Mouse (Mus musculus): ENCODE results near the gene Myo1b. TPM values are rescaled to one million over a fixed set of nuclear protein-coding genes. Genes with fewer than 3 reads are reported as not detected.

The Myo1b gene
- total and polyA plus RNA-seq, 3 experiments: not detected

DNA sequence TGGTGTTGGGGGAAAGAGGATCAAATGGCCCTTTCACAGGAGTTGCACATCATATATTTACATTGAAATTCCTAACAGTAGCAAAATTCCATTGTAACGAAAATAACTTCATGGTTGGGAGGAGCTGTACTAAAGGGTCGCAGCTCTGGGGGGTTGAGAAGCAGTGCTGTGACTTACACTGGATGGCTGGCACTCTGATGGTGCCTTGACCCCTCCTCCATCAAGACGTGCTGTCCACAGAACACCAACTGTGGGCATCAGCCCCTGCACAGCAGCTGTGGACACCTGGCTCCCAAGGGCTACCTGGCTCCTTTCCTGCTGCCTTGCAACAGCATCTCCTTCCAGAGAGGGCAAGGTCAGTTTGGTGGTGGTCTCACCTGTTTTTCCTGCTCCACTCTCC is 81.8 kb downstream of the Myo1b start:
- no peak overlapping the region for H3K27ac ChIP-seq (ENCODE audit: control insufficient read depth, low read depth, low read length)
- DNase-seq (ENCODE audit: low read depth, low spot score): no peak
- H3K27me3 ChIP-seq (ENCODE audit: control insufficient read depth in 1 of 2, insufficient read depth in 2 of 2, low read length in 2 of 2): no peaks in the 10 kb centered on the region
- H3K36me3 ChIP-seq (ENCODE audit: control insufficient read depth in 1 of 2, insufficient read depth in 2 of 2, low read length in 2 of 2): no peaks in the 10 kb centered on the region
- no peaks in the 10 kb centered on the region for H3K9me3 ChIP-seq (replicated peaks; ENCODE audit: insufficient read depth, low read length)
- H3K79me2 ChIP-seq (ENCODE audit: control insufficient read depth, insufficient read depth, low read length, poor library complexity): no peaks in the 10 kb centered on the region
- H3K4me3 ChIP-seq (ENCODE audit: control insufficient read depth in 1 of 2, insufficient read depth in 1 of 2, low read depth in 2 of 2, low read length in 2 of 2): no peak overlapping the region
- H3K9ac ChIP-seq (ENCODE audit: control insufficient read depth, low read depth, low read length, poor library complexity, severe bottlenecking): no peak overlapping the region
- TF ChIP-seq MEF2A (IDR thresholded peaks at IDR 0.05; ENCODE audit: extremely low read depth, insufficient replicate concordance, low read depth, low read length, poor library complexity, severe bottlenecking): no peak
- no peak for TF ChIP-seq POLR2A (IDR thresholded peaks at IDR 0.05; ENCODE audit: control insufficient read depth in 1 of 2, insufficient read depth in 1 of 2, low read depth in 1 of 2, low read length in 2 of 2, poor library complexity in 1 of 2)
- no peak for TF ChIP-seq EP300 (IDR thresholded peaks at IDR 0.05; ENCODE audit: low read depth in 1 of 2, low read length in 2 of 2)
- TF ChIP-seq ZC3H11A (IDR thresholded peaks at IDR 0.05; ENCODE audit: low read depth, low read length): no peak
- TF ChIP-seq NRF1 (IDR thresholded peaks at IDR 0.05; ENCODE audit: insufficient read depth, low read depth, low read length, poor library complexity, severe bottlenecking): no peak
- no peak for TF ChIP-seq JUND (IDR thresholded peaks at IDR 0.05; ENCODE audit: low read depth, low read length)
- H3K4me1 ChIP-seq (ENCODE audit: control insufficient read depth in 1 of 2, insufficient read depth in 2 of 2, low read length in 2 of 2): no peaks in the 10 kb centered on the region

GRCm38 (mm10) chr1:51829353-51829752 is 86.5 kb downstream of the Myo1b start:
- H3K4me3 ChIP-seq (ENCODE audit: control insufficient read depth in 1 of 2, insufficient read depth in 1 of 2, low read depth in 2 of 2, low read length in 2 of 2): no peak overlapping the region
- H3K4me1 ChIP-seq (ENCODE audit: control insufficient read depth in 1 of 2, insufficient read depth in 2 of 2, low read length in 2 of 2): no peaks in the 10 kb centered on the region
- no peak overlapping the region for H3K27ac ChIP-seq (ENCODE audit: control insufficient read depth, low read depth, low read length)
- no peaks in the 10 kb centered on the region for H3K36me3 ChIP-seq (ENCODE audit: control insufficient read depth in 1 of 2, insufficient read depth in 2 of 2, low read length in 2 of 2)
- H3K9ac ChIP-seq (ENCODE audit: control insufficient read depth, low read depth, low read length, poor library complexity, severe bottlenecking): no peak overlapping the region
- no peak for TF ChIP-seq TBP (IDR thresholded peaks at IDR 0.05; ENCODE audit: low read depth, low read length)
- no peak for TF ChIP-seq SMC3 (IDR thresholded peaks at IDR 0.05; ENCODE audit: low read depth, low read length)
- no peak for TF ChIP-seq JUND (IDR thresholded peaks at IDR 0.05; ENCODE audit: low read depth, low read length)
- TF ChIP-seq TCF12 (IDR thresholded peaks at IDR 0.05; ENCODE audit: low read depth, low read length): no peak
- no peak for TF ChIP-seq ZNF384 (IDR thresholded peaks at IDR 0.05; ENCODE audit: low read depth, low read length)
- no peak for TF ChIP-seq USF2 (IDR thresholded peaks at IDR 0.05; ENCODE audit: borderline replicate concordance in 1 of 2, insufficient read depth in 1 of 2, low read depth in 1 of 2, low read length in 2 of 2)
- no peak for TF ChIP-seq EP300 (IDR thresholded peaks at IDR 0.05; ENCODE audit: low read depth in 1 of 2, low read length in 2 of 2)
- TF ChIP-seq CHD2 (IDR thresholded peaks at IDR 0.05; ENCODE audit: low read length): no peak
- no peak for TF ChIP-seq MAZ (IDR thresholded peaks at IDR 0.05; ENCODE audit: low read depth, low read length)
- no peak for TF ChIP-seq RCOR1 (IDR thresholded peaks at IDR 0.05; ENCODE audit: low read depth, low read length)
- TF ChIP-seq SIN3A (IDR thresholded peaks at IDR 0.05; ENCODE audit: low read length): no peak
- TF ChIP-seq MAX (IDR thresholded peaks at IDR 0.05; ENCODE audit: low read length): no peak
- TF ChIP-seq RAD21 (IDR thresholded peaks at IDR 0.05; ENCODE audit: low read depth, low read length): no peak
- TF ChIP-seq NELFE (IDR thresholded peaks at IDR 0.05; ENCODE audit: low read depth, low read length): no peak
- no peak for TF ChIP-seq HCFC1 (IDR thresholded peaks at IDR 0.05; ENCODE audit: low read depth, low read length)
- no peak for TF ChIP-seq E2F4 (IDR thresholded peaks at IDR 0.05; ENCODE audit: borderline replicate concordance, low read depth, low read length)
- no peak for TF ChIP-seq CHD1 (IDR thresholded peaks at IDR 0.05; ENCODE audit: low read depth, low read length)
- TF ChIP-seq USF1 (IDR thresholded peaks at IDR 0.05; ENCODE audit: low read depth, low read length): no peak
- TF ChIP-seq ZKSCAN1 (IDR thresholded peaks at IDR 0.05; ENCODE audit: low read depth, low read length): no peak
- H3K9me3 ChIP-seq (replicated peaks; ENCODE audit: insufficient read depth, low read length): no peaks in the 10 kb centered on the region
- no peaks in the 10 kb centered on the region for H3K27me3 ChIP-seq (ENCODE audit: control insufficient read depth in 1 of 2, insufficient read depth in 2 of 2, low read length in 2 of 2)
- DNase-seq (ENCODE audit: low read depth, low spot score): no peak
- no peaks in the 10 kb centered on the region for H3K79me2 ChIP-seq (ENCODE audit: control insufficient read depth, insufficient read depth, low read length, poor library complexity)

Data from MEL (cell line).